Mouse (Mus musculus): ENCODE measurements around the gene Iqcj. TPM values are rescaled to one million over a fixed set of nuclear protein-coding genes. Genes with fewer than 3 reads are reported as not detected.
"Not testable (repeated sequence)": the region's sequence is repeated elsewhere in the genome, so short reads cannot be mapped to it uniquely, and the experiment has no call there.

The Iqcj gene
- polyA plus RNA-seq, 1 experiment from 2014 or later: not detected

- Histone ChIP-seq H3K27ac (ENCODE audit: low read depth, low read length) (no peak overlapping the region), H3K4me1 (ENCODE audit: control insufficient read depth, insufficient read depth, low read length) (no peaks in the 10 kb centered on the region), H3K9me3 (replicated peaks; ENCODE audit: control insufficient read depth, low read length) (no peaks in the 10 kb centered on the region), H3K9ac (ENCODE audit: low read depth, low read length) (no peak overlapping the region), H3K27me3 (ENCODE audit: control insufficient read depth, insufficient read depth, low read length) (no peaks in the 10 kb centered on the region), H3K36me3 (ENCODE audit: control insufficient read depth, insufficient read depth, low read length) (no peaks in the 10 kb centered on the region), H3K4me2 (no peak overlapping the region), H3K4me3 (ENCODE audit: low read depth, low read length) (no peak overlapping the region)
- WGBS (ENCODE audit: insufficient replicate concordance): 64% methylated on average over 4 of the region's 4 CpGs
- ATAC-seq (replicated peaks; ENCODE audit: insufficient number of reproducible peaks, low FRiP score, low TSS enrichment): no peak
Measured at GRCm38 (mm10) chr3:68077406-68077805, 185.4 kb downstream of the Iqcj start.

GRCm38 (mm10) chr3:68085024-68085423, 193.0 kb downstream of the Iqcj start:
- H3K4me3 ChIP-seq (ENCODE audit: low read depth, low read length): no peak overlapping the region
- H3K9ac ChIP-seq (ENCODE audit: low read depth, low read length): no peak overlapping the region
- no peaks in the 10 kb centered on the region for H3K36me3 ChIP-seq (ENCODE audit: control insufficient read depth, insufficient read depth, low read length)
- H3K4me1 ChIP-seq (ENCODE audit: control insufficient read depth, insufficient read depth, low read length): no peaks in the 10 kb centered on the region
- H3K27ac ChIP-seq (ENCODE audit: low read depth, low read length): no peak overlapping the region
- no peaks in the 10 kb centered on the region for H3K27me3 ChIP-seq (ENCODE audit: control insufficient read depth, insufficient read depth, low read length)
- no peak overlapping the region for H3K4me2 ChIP-seq
- no peaks in the 10 kb centered on the region for H3K9me3 ChIP-seq (replicated peaks; ENCODE audit: control insufficient read depth, low read length)
- ATAC-seq (replicated peaks; ENCODE audit: insufficient number of reproducible peaks, low FRiP score, low TSS enrichment): no peak
- WGBS (ENCODE audit: insufficient replicate concordance): 85% methylated on average over 2 of the region's 2 CpGs

GRCm38 (mm10) chr3:68092108-68092507, 200.1 kb downstream of the Iqcj start:
- H3K27ac ChIP-seq (ENCODE audit: low read depth, low read length): no peak overlapping the region
- 78% methylated on average over 4 of the region's 4 CpGs for WGBS (ENCODE audit: insufficient replicate concordance)
- H3K9me3 ChIP-seq (replicated peaks; ENCODE audit: control insufficient read depth, low read length): no peaks in the 10 kb centered on the region
- no peak for ATAC-seq (replicated peaks; ENCODE audit: insufficient number of reproducible peaks, low FRiP score, low TSS enrichment)
- H3K36me3 ChIP-seq (ENCODE audit: control insufficient read depth, insufficient read depth, low read length): no peaks in the 10 kb centered on the region
- no peak overlapping the region for H3K9ac ChIP-seq (ENCODE audit: low read depth, low read length)
- H3K4me1 ChIP-seq (ENCODE audit: control insufficient read depth, insufficient read depth, low read length): no peaks in the 10 kb centered on the region
- H3K27me3 ChIP-seq (ENCODE audit: control insufficient read depth, insufficient read depth, low read length): no peaks in the 10 kb centered on the region
- no peak overlapping the region for H3K4me3 ChIP-seq (ENCODE audit: low read depth, low read length)
- H3K4me2 ChIP-seq: no peak overlapping the region

GRCm38 (mm10) chr3:68096724-68097431, 204.9 kb downstream of the Iqcj start:
- Histone ChIP-seq H3K36me3 (ENCODE audit: control insufficient read depth, insufficient read depth, low read length) (no peaks in the 10 kb centered on the region), H3K4me1 (ENCODE audit: control insufficient read depth, insufficient read depth, low read length) (no peaks in the 10 kb centered on the region), H3K27ac (ENCODE audit: low read depth, low read length) (no peak overlapping the region), H3K4me3 (ENCODE audit: low read depth, low read length) (no peak overlapping the region), H3K4me2 (no peak overlapping the region), H3K27me3 (ENCODE audit: control insufficient read depth, insufficient read depth, low read length) (no peaks in the 10 kb centered on the region), H3K9ac (ENCODE audit: low read depth, low read length) (no peak overlapping the region), H3K9me3 (replicated peaks; ENCODE audit: control insufficient read depth, low read length) (no peaks in the 10 kb centered on the region)
- 70% methylated on average over 4 of the region's 4 CpGs for WGBS (ENCODE audit: insufficient replicate concordance)
- no peak for ATAC-seq (replicated peaks; ENCODE audit: insufficient number of reproducible peaks, low FRiP score, low TSS enrichment)

GRCm38 (mm10) chr3:68099561-68099960, 207.5 kb downstream of the Iqcj start:
- not testable (repeated sequence) for H3K36me3 ChIP-seq (ENCODE audit: control insufficient read depth, insufficient read depth, low read length); H3K4me3 ChIP-seq (ENCODE audit: low read depth, low read length); H3K4me1 ChIP-seq (ENCODE audit: control insufficient read depth, insufficient read depth, low read length); H3K27ac ChIP-seq (ENCODE audit: low read depth, low read length); H3K4me2 ChIP-seq; H3K9ac ChIP-seq (ENCODE audit: low read depth, low read length); H3K27me3 ChIP-seq (ENCODE audit: control insufficient read depth, insufficient read depth, low read length); H3K9me3 ChIP-seq (replicated peaks; ENCODE audit: control insufficient read depth, low read length); ATAC-seq (replicated peaks; ENCODE audit: insufficient number of reproducible peaks, low FRiP score, low TSS enrichment)
- 80% methylated on average over 6 of the region's 6 CpGs for WGBS (ENCODE audit: insufficient replicate concordance)

- H3K9me3 ChIP-seq (replicated peaks; ENCODE audit: control insufficient read depth, low read length): no peaks in the 10 kb centered on the region
- WGBS (ENCODE audit: insufficient replicate concordance): 58% methylated on average over 4 of the region's 4 CpGs
Measured at GRCm38 (mm10) chr3:68101343-68101742, 209.3 kb downstream of the Iqcj start.

GRCm38 (mm10) chr3:68105081-68105685, 213.2 kb downstream of the Iqcj start:
- Histone ChIP-seq H3K4me1 (ENCODE audit: control insufficient read depth, insufficient read depth, low read length) (no peaks in the 10 kb centered on the region), H3K36me3 (ENCODE audit: control insufficient read depth, insufficient read depth, low read length) (no peaks in the 10 kb centered on the region), H3K27ac (ENCODE audit: low read depth, low read length) (no peak overlapping the region), H3K4me3 (ENCODE audit: low read depth, low read length) (no peak overlapping the region), H3K9me3 (replicated peaks; ENCODE audit: control insufficient read depth, low read length) (no peaks in the 10 kb centered on the region), H3K27me3 (ENCODE audit: control insufficient read depth, insufficient read depth, low read length) (no peaks in the 10 kb centered on the region), H3K9ac (ENCODE audit: low read depth, low read length) (no peak overlapping the region), H3K4me2 (no peak overlapping the region)
- no peak for ATAC-seq (replicated peaks; ENCODE audit: insufficient number of reproducible peaks, low FRiP score, low TSS enrichment)
- WGBS (ENCODE audit: insufficient replicate concordance): 58% methylated on average over 2 of the region's 2 CpGs

More at GRCm38 (mm10) chr3:68101343-68101742, 209.3 kb downstream of the Iqcj start:
- no peak overlapping the region for H3K4me3 ChIP-seq (ENCODE audit: low read depth, low read length)
- H3K27me3 ChIP-seq (ENCODE audit: control insufficient read depth, insufficient read depth, low read length): no peaks in the 10 kb centered on the region
- H3K4me2 ChIP-seq: no peak overlapping the region
- H3K4me1 ChIP-seq (ENCODE audit: control insufficient read depth, insufficient read depth, low read length): no peaks in the 10 kb centered on the region
- H3K36me3 ChIP-seq (ENCODE audit: control insufficient read depth, insufficient read depth, low read length): no peaks in the 10 kb centered on the region
- H3K27ac ChIP-seq (ENCODE audit: low read depth, low read length): no peak overlapping the region
- no peak overlapping the region for H3K9ac ChIP-seq (ENCODE audit: low read depth, low read length)
- ATAC-seq (replicated peaks; ENCODE audit: insufficient number of reproducible peaks, low FRiP score, low TSS enrichment): no peak

All from heart, embryonic 11.5 days (tissue).